Mouse (Mus musculus) midbrain, embryonic 11.5 days (tissue): Measurements from ENCODE around the gene Sntb2. TPM values are rescaled to one million over a fixed set of nuclear protein-coding genes. Genes with fewer than 3 reads are reported as not detected.

Experiments
- ATAC-seq: fragments of 200-750 bp; cut with Nextera tagmentation; 2 replicates; pipeline ENCODE4 v1.8.0; 2017; ENCODE audit warnings: moderate TSS enrichment, moderate library complexity; ENCODE audit not compliant: low FRiP score
- DNase-seq: peaks from one replicate; pipeline ENCODE4 v3.0.0; 2015; ENCODE audit warnings: low spot score; ENCODE audit errors: missing footprints
- H3K27ac ChIP-seq: fragments of 300-500 bp; sonication (generic); 2 replicates; pipeline ENCODE4 v1.5.1; 2014; ENCODE audit warnings: low read depth, low read length
- H3K27me3 ChIP-seq: fragments of 300-500 bp; sonication (generic); 2 replicates; pipeline ENCODE4 v1.6.1; 2014; ENCODE audit warnings: mild to moderate bottlenecking, low read length, moderate library complexity, mixed read lengths; ENCODE audit not compliant: control insufficient read depth, insufficient read depth
- H3K36me3 ChIP-seq: fragments of 300-500 bp; sonication (generic); 2 replicates; pipeline ENCODE4 v1.6.1; 2014; ENCODE audit warnings: mild to moderate bottlenecking, low read length, moderate library complexity, mixed read lengths; ENCODE audit not compliant: control insufficient read depth, insufficient read depth
- H3K4me1 ChIP-seq: fragments of 300-500 bp; sonication (generic); 2 replicates; pipeline ENCODE4 v1.6.1; 2014; ENCODE audit warnings: low read length; ENCODE audit not compliant: control insufficient read depth, insufficient read depth
- H3K4me2 ChIP-seq: fragments of 300-500 bp; sonication (generic); 2 replicates; pipeline ENCODE4 v1.6.1; 2014; ENCODE audit warnings: mild to moderate bottlenecking, moderate library complexity
- H3K4me3 ChIP-seq: fragments of 300-500 bp; sonication (generic); 2 replicates; pipeline ENCODE4 v1.5.1; 2014; ENCODE audit warnings: low read depth, low read length
- H3K9ac ChIP-seq: fragments of 300-500 bp; sonication (generic); 2 replicates; pipeline ENCODE4 v1.6.1; 2014; ENCODE audit warnings: low read length
- H3K9me3 ChIP-seq: fragments of 300-500 bp; sonication (generic); 2 replicates; pipeline ENCODE4 v1.6.1; 2016; ENCODE audit warnings: low read length; ENCODE audit not compliant: control insufficient read depth
- whole genome bisulfite sequencing: fragments of 180-500 bp; shearing (Covaris S2); extraction: QIAGEN DNeasy Blood & Tissue Kit; methylation state at CpG from one replicate; pipeline ENCODE4 v1.1.7; 2014; 5-methylcytosine and 5-hydroxymethylcytosine counted together
- polyA plus RNA-seq: library from polyadenylated mRNA; unstranded; fragments of >200 nt; fragmentation: Nextera tagmentation; extraction: Ambion mirVana; gene quantifications from 2 replicates; pipeline ENCODE4 v1.2.1, GENCODE M21; 2014

Sntb2 gene
- polyA plus RNA-seq, 1 experiment from 2014 or later = 5.9 TPM

DNA sequence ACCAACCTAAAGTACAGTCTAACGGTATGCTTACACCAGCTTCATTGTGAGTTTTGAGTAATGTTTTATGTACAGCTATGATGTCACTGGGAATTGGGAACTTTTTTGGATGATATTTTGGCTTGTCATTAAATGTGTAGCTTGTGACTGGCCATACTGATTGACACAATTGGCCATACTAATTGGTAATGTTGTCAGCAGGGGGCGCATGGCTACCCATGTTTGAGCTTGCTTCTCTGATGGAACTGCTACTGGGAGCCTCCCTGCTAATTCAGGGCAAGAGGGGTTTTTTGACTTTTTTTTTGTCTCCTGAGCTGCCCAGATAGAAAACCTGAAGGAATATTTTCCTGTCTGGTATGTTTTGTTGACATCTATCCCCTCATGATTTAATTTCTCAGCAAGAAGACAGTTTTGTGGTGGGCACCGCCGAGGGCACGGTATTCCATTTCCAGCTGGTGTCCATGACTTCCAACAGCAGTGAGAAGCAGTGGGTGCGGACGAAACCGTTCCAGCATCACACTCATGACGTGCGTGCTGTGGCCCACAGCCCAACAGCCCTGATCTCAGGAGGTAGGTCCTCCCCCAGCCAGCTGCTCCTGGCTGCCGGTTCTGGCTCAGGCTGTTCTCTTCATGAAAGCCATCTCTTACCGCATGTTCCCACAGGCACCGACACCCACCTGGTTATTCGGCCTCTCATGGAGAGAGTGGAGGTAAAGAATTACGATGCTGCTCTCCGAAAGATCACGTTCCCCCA, 29.6 kb upstream of the Sntb2 start:
- Histone ChIP-seq H3K9me3 (no peaks in the 10 kb centered on the region), H3K4me1 (no peaks in the 10 kb centered on the region; the same call in 1 of the 2 replicates), H3K27me3 (no peaks in the 10 kb centered on the region), H3K9ac (no peak overlapping the region), H3K4me3 (no peak overlapping the region), H3K4me2 (no peak overlapping the region), H3K36me3 (peaks cover 10% of the 10 kb centered on the region; the same call in 1 of the 2 replicates), H3K27ac (no peak overlapping the region)
- no peak for ATAC-seq
- DNase-seq = no peak
- WGBS = 95% methylated on average over 17 of the region's 17 CpGs

DNA sequence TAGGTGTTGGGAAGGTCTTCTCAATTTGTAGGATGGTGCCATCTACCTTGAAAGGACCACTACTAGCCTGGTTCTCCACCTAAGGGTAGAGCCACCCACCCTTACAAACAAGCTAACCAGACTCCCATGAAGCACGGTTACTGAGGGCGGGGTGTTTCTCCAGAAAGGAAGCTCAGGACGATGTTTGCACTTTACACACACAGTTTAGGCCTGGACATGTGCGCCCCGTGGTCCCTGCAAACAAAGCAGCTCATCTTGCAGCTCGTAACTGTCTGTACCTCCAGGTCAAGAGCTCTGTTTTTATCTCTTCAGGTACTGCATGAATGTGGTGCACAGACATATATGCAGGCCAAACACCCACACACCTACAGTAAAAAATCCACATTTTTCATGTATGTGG, 28.9 kb upstream of the Sntb2 start:
- ATAC-seq = no peak
- 96% methylated on average over 6 of the region's 6 CpGs for WGBS
- no peak overlapping the region for H3K9ac ChIP-seq
- H3K27ac ChIP-seq = no peak overlapping the region
- peaks cover 10% of the 10 kb centered on the region; the same call in 1 of the 2 replicates for H3K36me3 ChIP-seq
- H3K27me3 ChIP-seq = no peaks in the 10 kb centered on the region
- no peak overlapping the region for H3K4me2 ChIP-seq
- H3K4me3 ChIP-seq = no peak overlapping the region
- DNase-seq = no peak
- no peaks in the 10 kb centered on the region; the same call in 1 of the 2 replicates for H3K4me1 ChIP-seq
- H3K9me3 ChIP-seq = no peaks in the 10 kb centered on the region

DNA sequence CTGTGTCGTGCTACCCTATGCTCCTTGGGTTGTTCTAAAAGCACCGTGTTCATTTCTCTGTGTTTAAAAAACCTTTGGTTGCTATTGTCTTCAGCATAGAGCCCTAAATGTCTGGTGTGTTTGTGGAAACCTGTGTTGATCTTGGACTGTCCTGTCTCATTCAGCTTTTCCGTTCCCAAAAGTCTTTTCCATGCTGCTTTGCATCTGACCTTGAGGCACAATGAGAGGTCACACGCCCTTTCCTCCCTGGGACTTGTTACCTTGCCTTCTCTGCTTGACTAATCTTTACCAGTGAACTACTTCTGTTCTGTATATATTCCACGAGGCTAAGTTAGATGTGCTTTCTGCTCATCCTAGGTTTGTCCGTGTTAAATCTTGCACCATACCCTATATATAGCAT, 28.1 kb upstream of the Sntb2 start:
- Histone ChIP-seq H3K4me1 (no peaks in the 10 kb centered on the region; the same call in 1 of the 2 replicates), H3K27me3 (no peaks in the 10 kb centered on the region), H3K36me3 (peaks cover 14% of the 10 kb centered on the region; the same call in 1 of the 2 replicates), H3K4me2 (no peak overlapping the region), H3K27ac (no peak overlapping the region), H3K9me3 (no peaks in the 10 kb centered on the region), H3K9ac (no peak overlapping the region), H3K4me3 (no peak overlapping the region)
- ATAC-seq (no peak), DNase-seq (no peak)
- WGBS = 90% methylated on average over 6 of the region's 6 CpGs

DNA sequence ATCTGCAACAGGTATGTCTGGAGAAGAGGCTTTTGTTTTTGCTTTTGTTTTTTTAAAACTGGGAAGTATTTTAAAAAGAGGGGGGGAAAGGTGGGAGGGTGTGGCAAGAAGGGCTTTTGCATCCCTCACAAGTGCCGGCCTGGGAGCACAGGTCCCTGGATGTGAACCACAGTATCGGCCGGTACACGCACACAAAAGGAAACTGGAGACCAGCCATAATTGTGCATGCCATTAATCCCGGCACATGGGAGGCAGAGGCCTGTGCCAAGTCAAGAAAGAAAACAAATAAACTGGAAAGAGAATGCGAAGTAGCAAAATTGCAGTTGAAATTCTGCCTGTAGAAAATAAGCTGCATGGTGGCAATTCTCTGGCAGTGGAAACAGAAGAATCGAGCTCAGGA, 27.3 kb upstream of the Sntb2 start:
- Histone ChIP-seq H3K36me3 (peaks cover 14% of the 10 kb centered on the region; the same call in 1 of the 2 replicates), H3K9ac (no peak overlapping the region), H3K27me3 (no peaks in the 10 kb centered on the region), H3K9me3 (no peaks in the 10 kb centered on the region), H3K4me1 (no peaks in the 10 kb centered on the region), H3K4me3 (no peak overlapping the region), H3K27ac (no peak overlapping the region), H3K4me2 (no peak overlapping the region)
- ATAC-seq (no peak), DNase-seq (no peak)
- WGBS = 97% methylated on average over 7 of the region's 7 CpGs

DNA sequence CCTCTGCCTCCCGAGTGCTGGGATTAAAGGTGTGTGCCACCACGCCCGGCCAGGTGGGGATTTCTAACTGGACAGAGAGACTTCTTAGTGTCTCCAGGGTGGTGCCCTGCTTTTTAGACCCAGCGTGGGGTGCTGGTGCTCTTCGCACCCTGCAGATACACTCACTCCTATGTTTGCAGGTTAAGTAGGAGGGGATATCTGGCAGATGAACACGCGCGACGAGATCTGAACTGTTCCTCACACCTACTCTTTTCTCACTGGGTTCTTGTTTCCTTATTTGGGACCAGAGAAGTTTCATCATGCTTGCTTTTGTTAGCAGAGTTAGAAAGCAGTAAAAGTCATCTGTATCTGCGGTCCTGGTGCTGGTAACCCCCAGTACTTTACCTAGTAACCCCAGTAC, 21.9 kb upstream of the Sntb2 start:
- no peak for ATAC-seq
- H3K9ac ChIP-seq = no peak overlapping the region
- H3K4me2 ChIP-seq = no peak overlapping the region
- no peaks in the 10 kb centered on the region for H3K9me3 ChIP-seq
- WGBS = 92% methylated on average over 10 of the region's 10 CpGs
- no peaks in the 10 kb centered on the region for H3K27me3 ChIP-seq
- peaks cover 21% of the 10 kb centered on the region for H3K36me3 ChIP-seq
- H3K4me3 ChIP-seq = no peak overlapping the region
- H3K27ac ChIP-seq = no peak overlapping the region
- DNase-seq = no peak
- no peaks in the 10 kb centered on the region for H3K4me1 ChIP-seq

DNA sequence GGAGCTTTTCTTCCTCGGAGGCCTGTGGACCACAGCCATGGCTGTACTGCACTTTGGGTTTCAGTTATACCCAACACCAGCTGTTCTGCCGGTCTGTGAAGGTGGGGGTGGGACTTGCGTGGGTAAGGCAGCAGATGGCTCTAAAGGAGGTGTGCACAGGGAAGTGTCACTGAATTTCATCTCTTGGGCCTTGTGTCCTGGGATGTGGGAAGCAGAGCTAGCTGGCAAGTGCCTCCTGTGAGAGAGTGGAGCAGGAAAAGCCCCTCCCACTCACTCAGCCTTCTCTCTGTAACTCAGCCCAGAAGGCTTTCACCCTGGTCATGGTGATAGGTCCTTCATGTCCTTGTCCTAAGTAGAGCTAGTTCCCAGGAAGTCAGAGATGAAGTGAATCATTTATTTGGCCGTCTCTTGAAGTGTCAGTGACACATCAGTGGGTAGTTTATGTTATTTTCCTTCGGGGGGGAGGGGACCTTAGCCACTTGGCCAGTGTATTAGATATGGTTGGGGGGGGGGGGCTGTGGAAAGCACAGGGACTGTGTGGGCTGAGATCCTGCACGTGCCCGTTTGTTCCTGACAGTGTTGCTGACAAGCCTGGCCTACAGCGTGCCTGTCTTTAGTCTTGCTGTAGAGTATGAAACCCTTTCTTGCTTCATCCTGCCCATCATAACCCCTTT, 15.7 kb upstream of the Sntb2 start:
- H3K4me1 ChIP-seq = no peaks in the 10 kb centered on the region
- no peaks in the 10 kb centered on the region for H3K27me3 ChIP-seq
- ATAC-seq = no peak
- no peak overlapping the region for H3K9ac ChIP-seq
- H3K4me3 ChIP-seq = no peak overlapping the region
- peaks cover 30% of the 10 kb centered on the region for H3K36me3 ChIP-seq
- WGBS = 94% methylated on average over 8 of the region's 8 CpGs
- no peak for DNase-seq
- H3K9me3 ChIP-seq = no peaks in the 10 kb centered on the region
- H3K4me2 ChIP-seq = no peak overlapping the region
- H3K27ac ChIP-seq = no peak overlapping the region

DNA sequence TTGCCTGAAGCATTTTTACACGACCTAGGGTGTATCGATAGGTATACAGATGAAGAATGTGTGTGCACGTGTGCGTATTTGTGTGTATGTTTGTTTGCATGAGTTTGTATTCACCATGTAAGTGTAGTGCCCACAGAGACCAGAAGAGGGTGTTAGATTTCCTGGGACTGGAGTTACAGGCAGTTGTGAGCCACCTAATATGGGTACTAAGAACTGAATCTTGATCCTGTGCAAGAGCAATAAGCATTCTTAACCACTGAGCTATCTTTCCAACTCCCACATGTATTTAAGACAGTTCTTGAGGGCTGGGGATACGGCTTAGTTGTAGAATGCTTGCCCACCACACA, 15.2 kb upstream of the Sntb2 start:
- 95% methylated on average over 5 of the region's 5 CpGs for WGBS
- no peak overlapping the region for H3K4me3 ChIP-seq
- ATAC-seq (no peak), DNase-seq (no peak)
- H3K27me3 ChIP-seq = no peaks in the 10 kb centered on the region
- peaks cover 27% of the 10 kb centered on the region for H3K36me3 ChIP-seq
- H3K4me1 ChIP-seq = no peaks in the 10 kb centered on the region
- H3K4me2 ChIP-seq = no peak overlapping the region
- no peak overlapping the region for H3K9ac ChIP-seq
- no peak overlapping the region for H3K27ac ChIP-seq
- H3K9me3 ChIP-seq = no peaks in the 10 kb centered on the region

DNA sequence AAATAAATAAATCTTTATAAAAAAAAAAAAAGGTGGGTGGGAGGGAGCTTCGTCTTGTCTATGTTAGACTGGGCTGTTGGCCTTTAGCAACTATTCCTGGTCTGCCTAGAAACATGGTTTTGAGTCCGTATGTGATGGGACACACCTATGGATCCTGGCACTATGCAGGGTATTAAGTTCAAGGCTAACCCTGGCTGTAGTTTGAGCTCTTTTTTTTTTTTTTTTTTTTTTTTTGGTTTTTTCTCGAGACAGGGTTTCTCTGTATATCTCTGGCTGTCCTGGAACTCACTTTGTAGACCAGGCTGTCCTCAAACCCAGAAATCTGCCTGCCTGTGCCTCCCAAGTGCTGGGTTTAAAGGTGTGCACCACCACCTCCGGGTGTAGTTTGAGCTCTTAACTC, 11.5 kb upstream of the Sntb2 start:
- no peaks in the 10 kb centered on the region for H3K9me3 ChIP-seq
- 85% methylated on average over 4 of the region's 4 CpGs for WGBS
- H3K4me1 ChIP-seq = no peaks in the 10 kb centered on the region
- H3K36me3 ChIP-seq = peaks cover 16% of the 10 kb centered on the region
- no peak overlapping the region for H3K27ac ChIP-seq
- no peak overlapping the region for H3K4me3 ChIP-seq
- H3K4me2 ChIP-seq = no peak overlapping the region
- H3K27me3 ChIP-seq = no peaks in the 10 kb centered on the region
- H3K9ac ChIP-seq = no peak overlapping the region
- no peak for DNase-seq
- no peak for ATAC-seq

DNA sequence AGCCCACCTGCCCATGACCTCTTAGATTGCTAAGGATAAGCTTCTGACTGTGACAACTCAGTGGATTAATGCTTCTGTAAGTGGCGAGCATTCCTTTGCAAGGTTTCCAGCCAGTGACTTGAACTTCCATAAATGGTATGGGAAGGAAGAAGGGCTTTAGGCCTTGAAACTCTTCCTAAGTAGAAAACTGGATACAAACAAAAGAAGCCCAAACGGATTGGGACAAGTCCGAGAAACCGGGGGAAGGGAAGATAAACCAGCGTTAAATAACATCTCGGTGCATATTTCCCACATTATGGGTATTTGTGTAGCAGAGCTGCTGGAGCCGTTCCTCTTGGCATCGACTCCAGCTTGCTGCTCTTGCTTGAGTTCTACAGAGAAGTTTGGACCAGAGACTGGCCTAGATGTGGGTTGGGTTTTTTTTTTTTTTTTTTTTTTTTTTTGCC, 10.6 kb upstream of the Sntb2 start:
- WGBS = 85% methylated on average over 8 of the region's 8 CpGs
- Histone ChIP-seq H3K36me3 (peaks cover 11% of the 10 kb centered on the region), H3K9ac (no peak overlapping the region), H3K4me2 (no peak overlapping the region), H3K9me3 (no peaks in the 10 kb centered on the region), H3K4me3 (no peak overlapping the region), H3K4me1 (no peaks in the 10 kb centered on the region), H3K27me3 (no peaks in the 10 kb centered on the region), H3K27ac (no peak overlapping the region)
- DNase-seq = no peak
- no peak for ATAC-seq
